Mouse (Mus musculus): ENCODE data around the gene Uri1. TPM values are rescaled to one million over a fixed set of nuclear protein-coding genes. Genes with fewer than 3 reads are reported as not detected.

Uri1 gene
- 42.5 and 47.8 TPM in 2 replicates for polyA plus RNA-seq (2014; fragmentation: Nextera tagmentation; extraction: Ambion mirVana)

DNA sequence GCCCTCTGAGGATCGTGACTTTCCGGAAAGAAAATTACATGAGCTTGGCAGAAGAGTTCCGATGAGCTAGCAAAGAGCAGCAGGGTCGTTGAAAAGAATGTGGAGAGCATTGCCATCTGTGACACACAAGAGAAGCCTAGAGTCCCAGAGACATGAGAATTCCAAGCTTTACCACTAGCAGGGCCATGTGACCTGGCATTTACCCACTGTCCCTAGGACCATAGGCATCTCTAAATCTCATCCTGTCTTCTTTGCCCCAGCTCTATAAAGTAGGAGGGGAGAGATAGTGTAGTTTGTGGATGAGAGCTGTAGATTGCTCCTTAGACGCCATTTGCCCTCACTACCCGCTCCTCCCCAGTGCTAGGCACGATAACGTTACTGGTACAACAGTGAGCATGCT is at the start of gene Uri1:
TSS of gene Uri1 (minus strand) at position 101 of the 400 bp plus-strand sequence.
- Histone ChIP-seq H3K4me3 (ENCODE audit: low read depth, low read length) (no peak within 1 kb of the TSS), H3K27ac (ENCODE audit: low read depth, low read length) (no peak within 1 kb of the TSS), H3K9ac (ENCODE audit: low read length) (no peak within 1 kb of the TSS), H3K9me3 (ENCODE audit: control insufficient read depth, low read length) (no peaks in the 10 kb centered on the region), H3K27me3 (ENCODE audit: control insufficient read depth, insufficient read depth, low read length) (no peaks in the 10 kb centered on the region), H3K36me3 (ENCODE audit: control insufficient read depth, insufficient read depth, low read length) (no peaks in the 10 kb centered on the region), H3K4me2 (ENCODE audit: low read depth) (no peak within 1 kb of the TSS), H3K4me1 (ENCODE audit: control insufficient read depth, insufficient read depth, low read length) (no peaks in the 10 kb centered on the region)
- 91% methylated on average over 8 of the region's 8 CpGs for WGBS
- DNase-seq (ENCODE audit: low spot score) (no peak), ATAC-seq (ENCODE audit: insufficient read depth, low FRiP score, low TSS enrichment) (no peak)

GRCm38 (mm10) chr7:38071065-38071464 is 47.7 kb upstream of the Uri1 start:
- no peak overlapping the region for H3K4me3 ChIP-seq (ENCODE audit: low read depth, low read length)
- no peak for DNase-seq (ENCODE audit: low spot score)
- H3K4me2 ChIP-seq (ENCODE audit: low read depth), result no peak overlapping the region
- H3K9me3 ChIP-seq (ENCODE audit: control insufficient read depth, low read length), result no peaks in the 10 kb centered on the region
- H3K27ac ChIP-seq (ENCODE audit: low read depth, low read length), result no peak overlapping the region
- WGBS, result 83% methylated on average over 5 of the region's 5 CpGs
- no peak overlapping the region for H3K9ac ChIP-seq (ENCODE audit: low read length)
- no peaks in the 10 kb centered on the region for H3K27me3 ChIP-seq (ENCODE audit: control insufficient read depth, insufficient read depth, low read length)
- no peak for ATAC-seq (ENCODE audit: insufficient read depth, low FRiP score, low TSS enrichment)
- H3K4me1 ChIP-seq (ENCODE audit: control insufficient read depth, insufficient read depth, low read length), result no peaks in the 10 kb centered on the region; the same call in 1 of the 2 replicates
- H3K36me3 ChIP-seq (ENCODE audit: control insufficient read depth, insufficient read depth, low read length), result no peaks in the 10 kb centered on the region

DNA sequence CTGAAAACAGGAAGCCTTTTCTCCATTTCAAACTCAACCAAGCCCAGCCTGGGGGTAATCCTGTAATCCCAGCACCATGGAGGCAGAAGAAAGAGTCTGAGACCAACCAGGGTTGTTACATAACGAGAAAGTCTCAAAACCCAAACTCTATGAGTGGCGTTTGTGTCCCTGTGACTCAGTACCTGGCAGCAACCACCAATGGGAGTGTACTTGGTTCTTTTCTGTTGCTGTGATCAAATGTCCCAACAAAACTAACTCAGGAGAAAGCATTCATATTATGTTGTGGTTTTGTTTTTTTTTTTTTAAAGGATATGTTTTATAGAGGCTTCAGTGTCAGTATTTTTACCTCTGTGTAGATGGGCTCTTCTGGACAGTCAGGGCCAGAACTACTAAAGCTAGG is 47.3 kb upstream of the Uri1 start:
- no peaks in the 10 kb centered on the region for H3K9me3 ChIP-seq (ENCODE audit: control insufficient read depth, low read length)
- 59% methylated on average over 2 of the region's 2 CpGs for WGBS
- H3K9ac ChIP-seq (ENCODE audit: low read length), result no peak overlapping the region
- H3K4me3 ChIP-seq (ENCODE audit: low read depth, low read length), result no peak overlapping the region
- no peak for DNase-seq (ENCODE audit: low spot score)
- no peaks in the 10 kb centered on the region; the same call in 1 of the 2 replicates for H3K4me1 ChIP-seq (ENCODE audit: control insufficient read depth, insufficient read depth, low read length)
- no peak for ATAC-seq (ENCODE audit: insufficient read depth, low FRiP score, low TSS enrichment)
- H3K4me2 ChIP-seq (ENCODE audit: low read depth), result no peak overlapping the region
- no peak overlapping the region for H3K27ac ChIP-seq (ENCODE audit: low read depth, low read length)
- H3K36me3 ChIP-seq (ENCODE audit: control insufficient read depth, insufficient read depth, low read length), result no peaks in the 10 kb centered on the region
- H3K27me3 ChIP-seq (ENCODE audit: control insufficient read depth, insufficient read depth, low read length), result no peaks in the 10 kb centered on the region

DNA sequence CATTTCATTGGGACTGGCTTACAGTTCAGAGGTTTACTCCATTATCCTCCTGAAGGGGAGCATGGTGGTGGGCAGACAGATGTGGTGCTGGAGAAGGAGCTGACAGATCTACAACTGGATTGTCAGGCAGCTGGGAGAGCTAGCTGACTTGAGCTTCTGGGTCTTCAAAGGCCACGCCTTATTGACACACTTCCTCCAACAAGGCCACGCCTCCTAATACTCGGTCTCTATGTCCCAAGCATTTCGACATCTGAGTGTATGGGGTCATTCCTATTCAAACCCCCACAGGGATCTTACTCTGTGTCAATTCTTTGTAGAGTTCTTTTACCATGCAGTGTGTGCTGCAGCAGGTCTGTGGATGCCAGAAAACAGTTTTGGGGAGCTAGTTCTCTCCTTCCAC is 41.1 kb upstream of the Uri1 start:
- Histone ChIP-seq H3K36me3 (ENCODE audit: control insufficient read depth, insufficient read depth, low read length) (no peaks in the 10 kb centered on the region), H3K27me3 (ENCODE audit: control insufficient read depth, insufficient read depth, low read length) (no peaks in the 10 kb centered on the region), H3K4me3 (ENCODE audit: low read depth, low read length) (no peak overlapping the region), H3K4me2 (ENCODE audit: low read depth) (no peak overlapping the region), H3K9ac (ENCODE audit: low read length) (no peak overlapping the region), H3K4me1 (ENCODE audit: control insufficient read depth, insufficient read depth, low read length) (no peaks in the 10 kb centered on the region; the same call in 1 of the 2 replicates), H3K27ac (ENCODE audit: low read depth, low read length) (no peak overlapping the region), H3K9me3 (ENCODE audit: control insufficient read depth, low read length) (no peaks in the 10 kb centered on the region)
- no peak for ATAC-seq (ENCODE audit: insufficient read depth, low FRiP score, low TSS enrichment)
- 51% methylated on average over 4 of the region's 4 CpGs for WGBS
- DNase-seq (ENCODE audit: low spot score), result no peak

DNA sequence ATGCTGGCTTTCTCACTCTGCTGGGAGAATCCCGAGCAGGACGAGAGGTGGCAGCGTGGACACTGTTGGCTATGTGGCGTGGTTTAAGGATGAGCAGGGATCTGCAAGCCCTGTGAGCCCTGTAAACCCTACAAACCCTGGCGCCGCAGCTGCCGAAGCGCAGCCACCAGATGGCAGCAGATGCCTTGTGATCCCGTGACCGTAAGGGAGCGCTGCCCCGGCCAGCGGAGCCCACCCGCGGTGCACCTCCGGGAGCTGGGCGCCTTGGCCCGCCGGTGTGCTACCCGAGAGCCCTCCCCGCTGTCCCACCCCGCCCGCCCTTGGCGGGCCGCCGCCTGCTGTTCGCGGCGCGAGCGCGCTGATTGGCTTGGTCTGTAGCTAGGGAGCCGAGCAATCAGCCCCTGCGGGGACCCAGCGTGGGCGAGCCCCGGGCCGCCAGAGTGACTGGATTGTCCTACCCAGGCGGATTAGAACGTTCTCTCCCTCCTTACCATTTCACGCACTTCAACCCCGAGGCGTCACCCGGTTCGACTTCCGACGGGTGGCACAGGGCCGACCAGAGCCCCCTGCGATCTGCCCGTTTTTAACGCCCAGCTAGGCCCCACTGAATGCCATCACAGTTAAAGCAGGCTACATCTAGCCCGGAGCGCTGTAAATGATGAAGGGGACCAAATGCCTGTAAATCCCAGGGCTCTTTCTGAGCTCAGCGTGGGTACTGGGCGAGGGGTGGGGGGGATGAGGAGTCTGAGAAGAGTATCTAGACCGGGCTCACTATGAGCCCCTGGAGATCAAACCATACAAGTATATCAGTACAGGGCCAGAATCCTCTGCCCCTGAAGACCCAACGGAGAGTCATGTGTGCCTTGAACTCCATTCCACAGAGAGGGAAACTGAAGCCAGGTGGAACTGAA is 38.0 kb upstream of the Uri1 start:
- H3K27ac ChIP-seq (ENCODE audit: low read depth, low read length), result no peak overlapping the region
- ATAC-seq (ENCODE audit: insufficient read depth, low FRiP score, low TSS enrichment) (peak; percentile 90), DNase-seq (ENCODE audit: low spot score) (peak; percentile 96)
- no peaks in the 10 kb centered on the region for H3K9me3 ChIP-seq (ENCODE audit: control insufficient read depth, low read length)
- peak overlapping the region; percentile 53 for H3K4me2 ChIP-seq (ENCODE audit: low read depth)
- no peaks in the 10 kb centered on the region for H3K36me3 ChIP-seq (ENCODE audit: control insufficient read depth, insufficient read depth, low read length)
- no peaks in the 10 kb centered on the region for H3K27me3 ChIP-seq (ENCODE audit: control insufficient read depth, insufficient read depth, low read length)
- peak overlapping the region; percentile 61 for H3K9ac ChIP-seq (ENCODE audit: low read length)
- H3K4me3 ChIP-seq (ENCODE audit: low read depth, low read length), result peak overlapping the region; percentile 47
- H3K4me1 ChIP-seq (ENCODE audit: control insufficient read depth, insufficient read depth, low read length), result no peaks in the 10 kb centered on the region; the same call in 1 of the 2 replicates
- WGBS, result 1% methylated on average over 47 of the region's 57 CpGs

- no peak overlapping the region for H3K9ac ChIP-seq (ENCODE audit: low read length)
- no peak overlapping the region for H3K4me3 ChIP-seq (ENCODE audit: low read depth, low read length)
- no peak overlapping the region for H3K27ac ChIP-seq (ENCODE audit: low read depth, low read length)
- H3K9me3 ChIP-seq (ENCODE audit: control insufficient read depth, low read length), result no peaks in the 10 kb centered on the region
- DNase-seq (ENCODE audit: low spot score) (no peak), ATAC-seq (ENCODE audit: insufficient read depth, low FRiP score, low TSS enrichment) (no peak)
- H3K36me3 ChIP-seq (ENCODE audit: control insufficient read depth, insufficient read depth, low read length), result no peaks in the 10 kb centered on the region
- 76% methylated on average over 8 of the region's 8 CpGs for WGBS
- no peaks in the 10 kb centered on the region for H3K27me3 ChIP-seq (ENCODE audit: control insufficient read depth, insufficient read depth, low read length)
- no peaks in the 10 kb centered on the region; the same call in 1 of the 2 replicates for H3K4me1 ChIP-seq (ENCODE audit: control insufficient read depth, insufficient read depth, low read length)
- H3K4me2 ChIP-seq (ENCODE audit: low read depth), result no peak overlapping the region
Observed at GRCm38 (mm10) chr7:38059636-38060330, 36.4 kb upstream of the Uri1 start.

DNA sequence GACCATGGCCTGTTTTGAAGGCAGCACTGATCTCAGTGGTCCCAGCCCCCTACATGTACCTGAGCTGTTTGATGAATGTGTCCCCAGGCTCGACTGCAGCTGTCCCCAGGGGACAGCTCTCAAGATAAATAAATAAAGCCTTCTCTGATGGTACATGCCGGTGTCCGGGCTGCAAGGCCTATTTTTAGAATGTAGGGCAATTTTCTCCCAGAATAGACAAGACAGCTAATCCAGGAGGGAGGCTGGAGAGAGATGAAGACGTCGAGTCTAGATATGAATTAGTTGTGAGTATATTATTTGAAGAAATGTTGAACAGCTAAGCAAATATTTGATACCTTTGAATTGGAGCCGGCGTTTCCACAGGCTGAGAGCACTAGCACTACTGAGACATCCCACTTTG is 35.7 kb upstream of the Uri1 start:
- Histone ChIP-seq H3K4me2 (ENCODE audit: low read depth) (no peak overlapping the region), H3K36me3 (ENCODE audit: control insufficient read depth, insufficient read depth, low read length) (no peaks in the 10 kb centered on the region), H3K9ac (ENCODE audit: low read length) (no peak overlapping the region), H3K9me3 (ENCODE audit: control insufficient read depth, low read length) (no peaks in the 10 kb centered on the region), H3K27me3 (ENCODE audit: control insufficient read depth, insufficient read depth, low read length) (no peaks in the 10 kb centered on the region), H3K27ac (ENCODE audit: low read depth, low read length) (no peak overlapping the region), H3K4me3 (ENCODE audit: low read depth, low read length) (no peak overlapping the region), H3K4me1 (ENCODE audit: control insufficient read depth, insufficient read depth, low read length) (no peaks in the 10 kb centered on the region; the same call in 1 of the 2 replicates)
- whole genome bisulfite sequencing, result 61% methylated on average over 7 of the region's 7 CpGs
- no peak for ATAC-seq (ENCODE audit: insufficient read depth, low FRiP score, low TSS enrichment)
- DNase-seq (ENCODE audit: low spot score), result no peak

DNA sequence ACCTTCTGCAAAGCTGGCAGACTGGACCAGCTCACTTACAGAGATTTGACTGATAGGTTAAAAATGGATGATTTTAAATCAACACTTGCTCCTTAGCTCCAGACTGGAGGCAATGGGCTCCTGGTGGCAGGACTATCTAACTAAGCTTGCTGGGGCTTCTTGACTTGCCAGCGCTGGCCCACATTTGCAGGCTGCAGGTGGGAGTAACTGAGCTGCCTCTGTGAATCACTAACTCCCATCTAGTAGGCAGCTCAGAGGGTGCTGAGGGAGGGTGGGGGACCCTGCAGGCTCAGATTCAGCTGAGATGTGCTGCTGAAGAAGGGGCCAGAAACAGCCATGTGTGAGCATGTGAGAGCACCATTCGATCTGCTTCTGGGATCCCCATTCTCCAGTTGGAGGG is 32.6 kb upstream of the Uri1 start:
- DNase-seq (ENCODE audit: low spot score) (no peak), ATAC-seq (ENCODE audit: insufficient read depth, low FRiP score, low TSS enrichment) (no peak)
- no peaks in the 10 kb centered on the region for H3K9me3 ChIP-seq (ENCODE audit: control insufficient read depth, low read length)
- no peak overlapping the region for H3K27ac ChIP-seq (ENCODE audit: low read depth, low read length)
- no peaks in the 10 kb centered on the region; the same call in 1 of the 2 replicates for H3K4me1 ChIP-seq (ENCODE audit: control insufficient read depth, insufficient read depth, low read length)
- H3K36me3 ChIP-seq (ENCODE audit: control insufficient read depth, insufficient read depth, low read length), result no peaks in the 10 kb centered on the region
- H3K4me3 ChIP-seq (ENCODE audit: low read depth, low read length), result no peak overlapping the region
- H3K9ac ChIP-seq (ENCODE audit: low read length), result no peak overlapping the region
- no peaks in the 10 kb centered on the region for H3K27me3 ChIP-seq (ENCODE audit: control insufficient read depth, insufficient read depth, low read length)
- 70% methylated on average over 2 of the region's 2 CpGs for WGBS
- no peak overlapping the region for H3K4me2 ChIP-seq (ENCODE audit: low read depth)

Data from neural tube, embryonic 11.5 days (tissue).